In genomic region chr3:121577032-121577591, GRCm38 (mm10) we compare ENCODE assay signal across 9 mouse cellular contexts. TPM values are rescaled to one million over a fixed set of nuclear protein-coding genes. Genes with fewer than 3 reads are reported as not detected.
DNase-seq lines count a peak whose midpoint lies in the region; ATAC-seq lines count a peak whose summit lies in the region.
"Had no signal": no experiment of that assay in that cellular context is flagged by ENCODE, and none has a peak within 500 bp of the region (broad histone marks: within the 10 kb centered on the region; RNA-seq: fewer than 3 reads in every experiment).

No protein-coding gene starts in this region.

- H3K9ac ChIP-seq in hindbrain, embryonic 11.5 days (ENCODE audit: low read depth, low read length) = no peak overlapping the region
- H3K9ac ChIP-seq in hindbrain, embryonic 13.5 days = no peak overlapping the region
- H3K9ac ChIP-seq in embryonic facial prominence, embryonic 12.5 days = no peak overlapping the region
- no peak overlapping the region for H3K9ac ChIP-seq in limb, embryonic 15.5 days

- DNase-seq in hindbrain, embryonic 11.5 days (ENCODE audit: low spot score) = peak; percentile 43
- DNase-seq in heart, postnatal 25 days (ENCODE audit: low spot score) = peak; percentile 49
- DNase-seq in skeletal muscle tissue, adult 2 months (ENCODE audit: low read depth, low spot score) = peak; percentile 82
- no peak for DNase-seq in cerebellum, postnatal 10 days
- no peak for DNase-seq in thymus, postnatal 36 days

- no peaks in the 10 kb centered on the region for H3K4me1 ChIP-seq in hindbrain, embryonic 11.5 days (replicated peaks; ENCODE audit: control insufficient read depth, insufficient read depth, low read length)
- H3K4me1 ChIP-seq in hindbrain, embryonic 13.5 days (replicated peaks) = no peaks in the 10 kb centered on the region
- H3K4me1 ChIP-seq in embryonic facial prominence, embryonic 12.5 days = peaks cover 14% of the 10 kb centered on the region
- peaks cover 19% of the 10 kb centered on the region for H3K4me1 ChIP-seq in limb, embryonic 15.5 days

- intact Hi-C loops in heart, postnatal 25 days (cut with DNase I) = no loop called here

- H3K36me3 ChIP-seq in hindbrain, embryonic 11.5 days (ENCODE audit: control insufficient read depth, insufficient read depth, low read length) = no peaks in the 10 kb centered on the region
- no peaks in the 10 kb centered on the region for H3K36me3 ChIP-seq in hindbrain, embryonic 13.5 days
- no peaks in the 10 kb centered on the region for H3K36me3 ChIP-seq in embryonic facial prominence, embryonic 12.5 days
- H3K36me3 ChIP-seq in limb, embryonic 15.5 days = no peaks in the 10 kb centered on the region

- no peak overlapping the region for H3K4me2 ChIP-seq in hindbrain, embryonic 11.5 days (replicated peaks; ENCODE audit: low read depth, low read length)
- H3K4me2 ChIP-seq in hindbrain, embryonic 13.5 days = no peak overlapping the region
- peak overlapping the region; percentile 16; the same call in 1 of the 2 replicates for H3K4me2 ChIP-seq in embryonic facial prominence, embryonic 12.5 days (replicated peaks)
- no peak overlapping the region for H3K4me2 ChIP-seq in limb, embryonic 15.5 days

- no peak for ATAC-seq in hindbrain, embryonic 11.5 days (ENCODE audit: low FRiP score)
- no peak for ATAC-seq in hindbrain, embryonic 13.5 days (ENCODE audit: low FRiP score)
- peak; percentile 87 for ATAC-seq in embryonic facial prominence, embryonic 12.5 days (ENCODE audit: insufficient number of reproducible peaks, insufficient read depth, low FRiP score, low TSS enrichment)
- peak; percentile 76 for ATAC-seq in limb, embryonic 15.5 days (ENCODE audit: insufficient number of reproducible peaks, low FRiP score, low TSS enrichment, low read depth)
- ATAC-seq: Patski had no signal

- WGBS in hindbrain, embryonic 11.5 days = 54% methylated on average over 10 of the region's 10 CpGs
- WGBS in hindbrain, embryonic 13.5 days = 59% methylated on average over 10 of the region's 10 CpGs
- WGBS in embryonic facial prominence, embryonic 12.5 days = 15% methylated on average over 10 of the region's 10 CpGs
- 13% methylated on average over 10 of the region's 10 CpGs for WGBS in limb, embryonic 15.5 days

- no peaks in the 10 kb centered on the region for H3K27me3 ChIP-seq in hindbrain, embryonic 11.5 days (ENCODE audit: control insufficient read depth, insufficient read depth, low read length)
- H3K27me3 ChIP-seq in hindbrain, embryonic 13.5 days = no peaks in the 10 kb centered on the region
- no peaks in the 10 kb centered on the region for H3K27me3 ChIP-seq in embryonic facial prominence, embryonic 12.5 days
- H3K27me3 ChIP-seq in limb, embryonic 15.5 days = no peaks in the 10 kb centered on the region
- H3K27me3 ChIP-seq: Patski had no signal

- no peaks in the 10 kb centered on the region for H3K9me3 ChIP-seq in hindbrain, embryonic 11.5 days (ENCODE audit: control insufficient read depth, low read length)
- no peaks in the 10 kb centered on the region for H3K9me3 ChIP-seq in hindbrain, embryonic 13.5 days
- no peaks in the 10 kb centered on the region for H3K9me3 ChIP-seq in embryonic facial prominence, embryonic 12.5 days
- H3K9me3 ChIP-seq in limb, embryonic 15.5 days = no peaks in the 10 kb centered on the region

- no peak overlapping the region for H3K4me3 ChIP-seq in hindbrain, embryonic 11.5 days (ENCODE audit: low read depth, low read length)
- no peak overlapping the region for H3K4me3 ChIP-seq in hindbrain, embryonic 13.5 days
- H3K4me3 ChIP-seq in embryonic facial prominence, embryonic 12.5 days = no peak overlapping the region
- H3K4me3 ChIP-seq in limb, embryonic 15.5 days = no peak overlapping the region

- H3K27ac ChIP-seq in hindbrain, embryonic 11.5 days (ENCODE audit: low read depth, low read length) = no peak overlapping the region
- H3K27ac ChIP-seq in hindbrain, embryonic 13.5 days = no peak overlapping the region
- H3K27ac ChIP-seq in embryonic facial prominence, embryonic 12.5 days = peak overlapping the region; percentile 74
- peak overlapping the region; percentile 29; the same call in 1 of the 2 replicates for H3K27ac ChIP-seq in limb, embryonic 15.5 days

RNA-seq across cellular contexts. Expression of gene Slc44a3, which starts 44.9 kb away (rescaled TPM):
- polyA plus RNA-seq in hindbrain, embryonic 11.5 days (2014; fragmentation: Nextera tagmentation; extraction: Ambion mirVana) = 0.86 and 1.6 TPM in 2 replicates
- 0.78 and 1.3 TPM in 2 replicates for polyA plus RNA-seq in hindbrain, embryonic 13.5 days (2015; fragmentation: Nextera tagmentation; extraction: Ambion mirVana)
- 1.5 and 1.6 TPM in 2 replicates for polyA plus RNA-seq in embryonic facial prominence, embryonic 12.5 days (2016; fragmentation: Nextera tagmentation; extraction: Ambion mirVana)
- not detected for total RNA-seq in heart, postnatal 25 days (2021)
- 2.4 and 2.8 TPM in 2 replicates for polyA plus RNA-seq in limb, embryonic 15.5 days (2015; fragmentation: Nextera tagmentation; extraction: Ambion mirVana)

Comparison
In these comparisons a context has a peak if more than half of its experiments do, and no peak if none do; other contexts are left out.
1. ATAC-seq: peak in embryonic facial prominence, embryonic 12.5 days (single experiment) and limb, embryonic 15.5 days (single experiment); none in hindbrain, embryonic 11.5 days (single experiment) and hindbrain, embryonic 13.5 days (single experiment).
2. DNase-seq: peak in hindbrain, embryonic 11.5 days (single experiment), heart, postnatal 25 days (single experiment) and skeletal muscle tissue, adult 2 months (single experiment); none in cerebellum, postnatal 10 days (0 of 2) and thymus, postnatal 36 days (0 of 2).
3. H3K27ac ChIP-seq: peak in embryonic facial prominence, embryonic 12.5 days (single experiment) and limb, embryonic 15.5 days (single experiment); none in hindbrain, embryonic 11.5 days (single experiment) and hindbrain, embryonic 13.5 days (single experiment).